Mouse (Mus musculus) spleen, adult 2 months (tissue): ENCODE data around the gene Elovl1.

Experiments used
- CTCF ChIP-seq: fragments of 200-500 bp; IDR thresholded peaks from 2 replicates; pipeline ENCODE4 v1.5.1; 2011; ENCODE audit warnings: mild to moderate bottlenecking, inconsistent platforms; ENCODE audit not compliant: insufficient read depth, insufficient read length, insufficient replicate concordance; ENCODE audit errors: extremely low read depth
- POLR2A ChIP-seq: fragments of 200-500 bp; IDR thresholded peaks from 2 replicates; pipeline ENCODE4 v1.6.1; 2011; ENCODE audit warnings: low read depth, low read length, inconsistent platforms

DNA sequence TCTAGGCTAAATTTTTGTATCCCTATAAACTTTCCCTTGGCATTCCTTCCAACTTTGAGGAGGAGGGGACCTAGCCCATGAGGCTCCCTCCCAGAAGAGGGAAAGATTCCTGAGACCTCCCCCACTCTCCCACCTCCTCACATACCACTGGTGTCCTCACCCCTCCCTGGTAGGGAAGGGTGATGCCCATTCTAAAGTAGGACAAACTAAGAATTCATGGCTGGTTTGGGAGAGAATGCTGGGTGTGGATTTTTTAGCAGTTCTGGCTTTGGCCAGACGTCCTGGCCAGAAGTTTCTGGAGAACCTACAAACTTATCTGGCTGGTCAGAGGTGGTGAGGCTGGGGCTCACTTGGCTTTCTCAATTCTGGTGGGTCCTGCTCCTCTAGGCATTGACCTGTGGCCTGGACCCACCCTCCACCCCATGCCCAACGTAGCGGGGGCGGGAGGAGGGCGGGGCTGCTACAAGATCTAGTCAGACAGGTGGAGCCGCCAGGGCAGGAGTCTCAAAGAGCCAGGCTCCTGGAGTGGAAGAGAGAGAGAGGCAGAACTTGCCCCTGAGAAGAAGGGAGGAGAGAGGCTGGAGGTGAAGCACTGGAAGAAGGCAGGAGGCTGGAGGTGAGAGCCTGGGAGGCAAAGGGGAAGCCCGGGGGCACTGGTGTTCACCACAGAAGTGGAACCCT is 1.5 kb downstream of the Elovl1 start:
- TF ChIP-seq POLR2A = no peak
- TF ChIP-seq CTCF = no peak
